Mouse (Mus musculus) stomach, embryonic 14.5 days (tissue): ENCODE measurements around the gene Casz1. TPM values are rescaled to one million over a fixed set of nuclear protein-coding genes. Genes with fewer than 3 reads are reported as not detected.

ENCODE experiments used
- ATAC-seq: fragments of 200-750 bp; cut with Nextera tagmentation; 2 replicates; pipeline ENCODE4 v1.8.0; 2017; ENCODE audit warnings: low read depth, moderate TSS enrichment; ENCODE audit not compliant: insufficient number of reproducible peaks, insufficient read depth, low FRiP score
- H3K27ac ChIP-seq: fragments of 300-500 bp; sonication (generic); 2 replicates; pipeline ENCODE4 v1.5.1; 2014; ENCODE audit warnings: mild to moderate bottlenecking, low read length, moderate library complexity, mixed read lengths
- H3K27me3 ChIP-seq: fragments of 300-500 bp; sonication (generic); 2 replicates; pipeline ENCODE4 v1.6.1; 2014; ENCODE audit warnings: low read length, control low read depth, mixed read lengths; ENCODE audit not compliant: control insufficient read depth, insufficient read depth
- H3K36me3 ChIP-seq: fragments of 300-500 bp; sonication (generic); 2 replicates; pipeline ENCODE4 v1.6.1; 2014; ENCODE audit warnings: mild to moderate bottlenecking, control low read depth, low read length, moderate library complexity, mixed read lengths; ENCODE audit not compliant: control insufficient read depth, insufficient read depth
- H3K4me1 ChIP-seq: fragments of 300-500 bp; sonication (generic); 2 replicates; pipeline ENCODE4 v1.6.1; 2014; ENCODE audit warnings: low read length, control low read depth, mixed read lengths; ENCODE audit not compliant: control insufficient read depth, insufficient read depth
- H3K4me2 ChIP-seq: fragments of 300-500 bp; sonication (generic); replicated peaks from 2 replicates; pipeline ENCODE4 v1.6.1; 2014; ENCODE audit warnings: low read depth, low read length, control low read depth
- H3K4me3 ChIP-seq: fragments of 300-500 bp; sonication (generic); 2 replicates; pipeline ENCODE4 v1.5.1; 2014; ENCODE audit warnings: low read depth, low read length, control low read depth
- H3K9ac ChIP-seq: fragments of 300-500 bp; sonication (generic); replicated peaks from 2 replicates; pipeline ENCODE4 v1.6.1; 2014; ENCODE audit warnings: low read depth, mild to moderate bottlenecking, control low read depth, low read length, moderate library complexity, mixed read lengths
- H3K9me3 ChIP-seq: fragments of 300-500 bp; sonication (generic); 2 replicates; pipeline ENCODE4 v1.6.1; 2016; ENCODE audit warnings: low read depth, low read length, control low read depth; ENCODE audit not compliant: control insufficient read depth
- WGBS: fragments of 180-500 bp; shearing (Covaris S2); extraction: QIAGEN DNeasy Blood & Tissue Kit; methylation state at CpG from one replicate; pipeline ENCODE4 v1.1.7; 2014; 5-methylcytosine and 5-hydroxymethylcytosine counted together
- polyA plus RNA-seq: library from polyadenylated mRNA; unstranded; fragments of >200 nt; fragmentation: Nextera tagmentation; extraction: Ambion mirVana; gene quantifications from 2 replicates; pipeline ENCODE4 v1.2.1, GENCODE M21; 2014

The Casz1 gene
- polyA plus RNA-seq, 1 experiment from 2014 or later = 10.3 TPM

- Histone ChIP-seq H3K9ac (no peak overlapping the region), H3K4me2 (no peak overlapping the region), H3K27me3 (no peaks in the 10 kb centered on the region), H3K36me3 (no peaks in the 10 kb centered on the region), H3K4me3 (no peak overlapping the region), H3K27ac (no peak overlapping the region), H3K4me1 (no peaks in the 10 kb centered on the region; the same call in 1 of the 2 replicates), H3K9me3 (no peaks in the 10 kb centered on the region)
- 73% methylated on average over 8 of the region's 8 CpGs for WGBS
- no peak for ATAC-seq
These were observed 18.2 kb upstream of the Casz1 start for GRCm38 (mm10) chr4:148785995-148786394.

GRCm38 (mm10) chr4:148790940-148791339 lies 13.3 kb upstream of the Casz1 start:
- Histone ChIP-seq H3K27me3 (no peaks in the 10 kb centered on the region), H3K4me3 (no peak overlapping the region), H3K9me3 (no peaks in the 10 kb centered on the region), H3K4me1 (peaks cover 3% of the 10 kb centered on the region; the same call in 1 of the 2 replicates), H3K4me2 (no peak overlapping the region), H3K36me3 (no peaks in the 10 kb centered on the region), H3K27ac (no peak overlapping the region), H3K9ac (no peak overlapping the region)
- WGBS = 72% methylated on average over 8 of the region's 8 CpGs
- ATAC-seq = no peak

GRCm38 (mm10) chr4:148795038-148795437 lies 9.2 kb upstream of the Casz1 start:
- ATAC-seq = no peak

GRCm38 (mm10) chr4:148797475-148798324 lies 6.5 kb upstream of the Casz1 start:
- no peaks in the 10 kb centered on the region for H3K9me3 ChIP-seq
- H3K9ac ChIP-seq = no peak overlapping the region
- 0 out of 2 replicates have a peak, but pooled peaks cover 5% of the 10 kb centered on the region for H3K4me1 ChIP-seq
- no peaks in the 10 kb centered on the region for H3K36me3 ChIP-seq
- peak; percentile 81 for ATAC-seq
- H3K27me3 ChIP-seq = no peaks in the 10 kb centered on the region
- no peak overlapping the region for H3K27ac ChIP-seq
- no peak overlapping the region for H3K4me3 ChIP-seq
- H3K4me2 ChIP-seq = no peak overlapping the region
- WGBS = 73% methylated on average over 12 of the region's 12 CpGs

More at GRCm38 (mm10) chr4:148795038-148795437, 9.2 kb upstream of the Casz1 start:
- H3K27ac ChIP-seq = no peak overlapping the region
- WGBS = 29% methylated on average over 4 of the region's 4 CpGs
- H3K4me3 ChIP-seq = no peak overlapping the region
- no peak overlapping the region for H3K4me2 ChIP-seq
- H3K36me3 ChIP-seq = no peaks in the 10 kb centered on the region
- H3K27me3 ChIP-seq = no peaks in the 10 kb centered on the region
- H3K4me1 ChIP-seq = 0 out of 2 replicates have a peak, but pooled peaks cover 5% of the 10 kb centered on the region
- H3K9me3 ChIP-seq = no peaks in the 10 kb centered on the region
- no peak overlapping the region for H3K9ac ChIP-seq

DNA sequence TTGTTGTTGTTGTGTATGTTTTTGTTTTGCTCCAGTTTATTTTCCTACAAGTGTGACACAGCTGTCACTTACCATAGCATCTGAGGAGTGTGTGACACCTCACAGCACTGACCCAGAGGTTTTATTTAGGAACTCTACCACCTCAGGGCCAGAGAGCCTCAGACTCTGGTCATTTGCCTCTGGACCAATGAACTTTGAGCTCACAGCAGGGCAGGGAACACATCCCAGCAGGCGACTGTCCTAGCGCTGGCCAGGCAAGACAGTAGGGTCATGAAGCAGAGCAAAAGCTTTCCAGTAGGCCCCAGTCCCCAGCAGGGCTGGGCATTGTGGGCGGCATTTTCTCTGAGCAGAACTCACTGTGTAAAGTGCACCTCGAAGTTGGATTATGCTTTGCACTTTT lies 1.2 kb upstream of the Casz1 start:
- 44% methylated on average over 4 of the region's 4 CpGs for WGBS
- no peaks in the 10 kb centered on the region for H3K9me3 ChIP-seq
- ATAC-seq = no peak

GRCm38 (mm10) chr4:148803636-148804035 lies 593 bp upstream of the Casz1 start:
- Histone ChIP-seq H3K27me3 (peaks cover 14% of the 10 kb centered on the region; the same call in 1 of the 2 replicates), H3K27ac (no peak overlapping the region), H3K4me3 (peak overlapping the region; percentile 56), H3K9me3 (no peaks in the 10 kb centered on the region), H3K9ac (no peak overlapping the region), H3K4me1 (peaks cover 12% of the 10 kb centered on the region; the same call in 1 of the 2 replicates), H3K4me2 (peak overlapping the region; percentile 91), H3K36me3 (no peaks in the 10 kb centered on the region)
- no peak for ATAC-seq
- WGBS = 7% methylated on average over 10 of the region's 10 CpGs

More for the DNA sequence above, 1.2 kb upstream of the Casz1 start:
- Histone ChIP-seq H3K4me2 (no peak overlapping the region; the same call in 1 of the 2 replicates), H3K9ac (no peak overlapping the region), H3K4me1 (peaks cover 12% of the 10 kb centered on the region; the same call in 1 of the 2 replicates), H3K36me3 (no peaks in the 10 kb centered on the region), H3K27ac (no peak overlapping the region), H3K27me3 (peaks cover 14% of the 10 kb centered on the region; the same call in 1 of the 2 replicates), H3K4me3 (no peak overlapping the region)

GRCm38 (mm10) chr4:148804780-148805160 lies 541 bp downstream of the Casz1 start:
- H3K4me2 ChIP-seq = peak overlapping the region; percentile 91
- peak overlapping the region; percentile 53; the same call in 1 of the 2 replicates for H3K27ac ChIP-seq
- H3K36me3 ChIP-seq = no peaks in the 10 kb centered on the region
- peak overlapping the region; percentile 56 for H3K4me3 ChIP-seq
- H3K9ac ChIP-seq = peak overlapping the region; percentile 52
- no peaks in the 10 kb centered on the region for H3K9me3 ChIP-seq
- under 1% methylated on average over 16 of the region's 16 CpGs for WGBS
- peaks cover 14% of the 10 kb centered on the region; the same call in 1 of the 2 replicates for H3K27me3 ChIP-seq
- peaks cover 18% of the 10 kb centered on the region; the same call in 1 of the 2 replicates for H3K4me1 ChIP-seq
- ATAC-seq = no peak; the same call in 1 of the 2 replicates

DNA sequence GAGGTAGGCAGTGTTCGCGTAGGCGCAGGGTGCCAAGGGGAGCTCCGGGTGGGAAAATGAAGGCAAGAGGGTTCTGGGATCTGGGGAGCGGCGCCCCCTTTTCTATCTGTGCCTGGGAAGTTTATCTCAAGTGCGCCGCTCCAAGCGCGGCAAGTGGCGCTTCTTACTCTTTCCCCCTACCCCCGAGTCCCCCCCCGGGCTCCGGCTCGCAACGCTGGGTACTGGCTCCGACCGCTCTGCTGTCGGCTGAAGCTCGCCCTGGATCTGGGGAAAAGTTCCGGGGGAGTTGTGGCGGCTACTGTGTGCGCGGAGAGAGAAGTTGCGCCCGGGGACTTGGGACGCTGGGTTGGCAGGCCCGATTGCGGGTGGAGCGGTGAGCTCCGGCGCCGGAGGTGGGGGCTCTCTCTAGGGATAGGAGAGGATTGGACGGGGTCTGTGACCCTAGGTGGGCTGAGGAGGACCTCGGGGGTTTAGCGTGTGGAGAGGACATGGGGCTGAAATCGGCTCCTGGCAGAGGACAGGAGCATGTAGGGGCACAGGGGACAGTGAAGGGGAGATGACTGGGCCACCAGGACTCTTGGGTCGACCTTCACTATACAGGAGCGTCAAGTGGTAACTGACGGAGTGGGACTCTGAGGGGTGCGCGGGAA lies 1.1 kb downstream of the Casz1 start:
- peak overlapping the region; percentile 52 for H3K9ac ChIP-seq
- no peak for ATAC-seq
- H3K9me3 ChIP-seq = no peaks in the 10 kb centered on the region
- WGBS = 1% methylated on average over 42 of the region's 42 CpGs
- H3K4me3 ChIP-seq = peak overlapping the region; percentile 56
- no peaks in the 10 kb centered on the region for H3K36me3 ChIP-seq
- peak overlapping the region; percentile 10; the same call in 1 of the 2 replicates for H3K27ac ChIP-seq
- peak overlapping the region; percentile 91 for H3K4me2 ChIP-seq
- peaks cover 18% of the 10 kb centered on the region; the same call in 1 of the 2 replicates for H3K4me1 ChIP-seq
- peaks cover 14% of the 10 kb centered on the region; the same call in 1 of the 2 replicates for H3K27me3 ChIP-seq
